Mouse (Mus musculus): ENCODE data around the gene Ufd1. TPM values are rescaled to one million over a fixed set of nuclear protein-coding genes. Genes with fewer than 3 reads are reported as not detected.

Ufd1 gene
- total and polyA plus RNA-seq, 3 experiments: 41.9 to 67.8 TPM; not detected in 1

- TF ChIP-seq POLR2A (IDR thresholded peaks at IDR 0.05; ENCODE audit: control insufficient read depth in 1 of 2, insufficient read depth in 1 of 2, low read depth in 1 of 2, low read length in 2 of 2, poor library complexity in 1 of 2) (no peak), MYB (IDR thresholded peaks at IDR 0.05; ENCODE audit: low read depth, low read length) (peak; percentile 79), SIN3A (IDR thresholded peaks at IDR 0.05; ENCODE audit: low read length) (peak; percentile 76), TBP (IDR thresholded peaks at IDR 0.05; ENCODE audit: low read depth, low read length) (no peak), GATA1 (IDR thresholded peaks at IDR 0.05; ENCODE audit: low read depth, low read length) (peak; percentile 95), USF1 (IDR thresholded peaks at IDR 0.05; ENCODE audit: low read depth, low read length) (0 out of 2 replicates have a peak, but pooled peaks have one; percentile 73), USF2 (IDR thresholded peaks at IDR 0.05; ENCODE audit: borderline replicate concordance in 1 of 2, insufficient read depth in 1 of 2, low read depth in 1 of 2, low read length in 2 of 2) (no peak), MYC (IDR thresholded peaks at IDR 0.05; ENCODE audit: low read depth, low read length) (no peak), GABPA (IDR thresholded peaks at IDR 0.05; ENCODE audit: low read depth, low read length) (no peak), ZC3H11A (IDR thresholded peaks at IDR 0.05; ENCODE audit: low read depth, low read length) (no peak), RCOR1 (IDR thresholded peaks at IDR 0.05; ENCODE audit: low read depth, low read length) (peak; percentile 86), E2F4 (IDR thresholded peaks at IDR 0.05; ENCODE audit: borderline replicate concordance, low read depth, low read length) (no peak), MAX (IDR thresholded peaks at IDR 0.05; ENCODE audit: low read length) (no peak), MXI1 (IDR thresholded peaks at IDR 0.05; ENCODE audit: low read depth, low read length) (no peak), ZMIZ1 (IDR thresholded peaks at IDR 0.05; ENCODE audit: low read depth, low read length) (no peak), SMC3 (IDR thresholded peaks at IDR 0.05; ENCODE audit: low read depth, low read length) (no peak), UBTF (IDR thresholded peaks at IDR 0.05; ENCODE audit: borderline replicate concordance, insufficient read depth, low read depth, low read length) (no peak), ELF1 (IDR thresholded peaks at IDR 0.05; ENCODE audit: low read depth, low read length) (no peak), TCF12 (IDR thresholded peaks at IDR 0.05; ENCODE audit: low read depth, low read length) (peak; percentile 96), HCFC1 (IDR thresholded peaks at IDR 0.05; ENCODE audit: low read depth, low read length) (0 out of 2 replicates have a peak, but pooled peaks have one; percentile 21), ZKSCAN1 (IDR thresholded peaks at IDR 0.05; ENCODE audit: low read depth, low read length) (no peak)
Measured at GRCm38 (mm10) chr16:18822356-18822755, 10.8 kb downstream of the Ufd1 start (continued).

GRCm38 (mm10) chr16:18822925-18823324 is 11.3 kb downstream of the Ufd1 start:
- no peaks in the 10 kb centered on the region for H3K9me3 ChIP-seq (replicated peaks; ENCODE audit: insufficient read depth, low read length)
- H3K36me3 ChIP-seq (ENCODE audit: control insufficient read depth in 1 of 2, insufficient read depth in 2 of 2, low read length in 2 of 2): peaks cover 23 to 50% of the 10 kb centered on the region in 2 experiments
- no peaks in the 10 kb centered on the region for H3K27me3 ChIP-seq (ENCODE audit: control insufficient read depth in 1 of 2, insufficient read depth in 2 of 2, low read length in 2 of 2)
- no peak for TF ChIP-seq CHD2 (IDR thresholded peaks at IDR 0.05; ENCODE audit: low read length)
- TF ChIP-seq MAFK (IDR thresholded peaks at IDR 0.05; ENCODE audit: borderline replicate concordance, low read depth, low read length): no peak
- TF ChIP-seq MAZ (IDR thresholded peaks at IDR 0.05; ENCODE audit: low read depth, low read length): no peak
- no peak for TF ChIP-seq ELF1 (IDR thresholded peaks at IDR 0.05; ENCODE audit: low read depth, low read length)
- TF ChIP-seq SMC3 (IDR thresholded peaks at IDR 0.05; ENCODE audit: low read depth, low read length): no peak
- TF ChIP-seq SIN3A (IDR thresholded peaks at IDR 0.05; ENCODE audit: low read length): no peak
- TF ChIP-seq POLR2AphosphoS5 (IDR thresholded peaks at IDR 0.05; ENCODE audit: borderline replicate concordance, low read depth, low read length): no peak
- H3K4me1 ChIP-seq (ENCODE audit: control insufficient read depth in 1 of 2, insufficient read depth in 2 of 2, low read length in 2 of 2): peaks cover 17 to 26% of the 10 kb centered on the region in 2 experiments
- DNase-seq (ENCODE audit: low read depth, low spot score): no peak
- no peak overlapping the region for H3K9ac ChIP-seq (ENCODE audit: control insufficient read depth, low read depth, low read length, poor library complexity, severe bottlenecking)
- no peaks in the 10 kb centered on the region for H3K79me2 ChIP-seq (ENCODE audit: control insufficient read depth, insufficient read depth, low read length, poor library complexity)
- H3K4me3 ChIP-seq (ENCODE audit: control insufficient read depth in 1 of 2, insufficient read depth in 1 of 2, low read depth in 2 of 2, low read length in 2 of 2): no peak overlapping the region
- H3K27ac ChIP-seq (ENCODE audit: control insufficient read depth, low read depth, low read length): peak overlapping the region; percentile 77

Measured in MEL (cell line).